Mouse (Mus musculus) liver, adult 2 months (tissue): ENCODE data around the gene Ninj2.

Experiments
- CTCF ChIP-seq: fragments of 200-500 bp; IDR thresholded peaks from 2 replicates; pipeline ENCODE4 v1.5.1; 2011; ENCODE audit warnings: low read depth, low read length, control low read depth
- POLR2A ChIP-seq: fragments of 200-500 bp; IDR thresholded peaks from 2 replicates; pipeline ENCODE4 v1.6.1; 2011; ENCODE audit warnings: low read length, control low read depth; ENCODE audit not compliant: insufficient read depth; ENCODE audit errors: extremely low read depth

GRCm38 (mm10) chr6:120065552-120066177 is 27.5 kb upstream of the Ninj2 start:
- TF ChIP-seq POLR2A (no peak), CTCF (no peak)
